Mouse (Mus musculus) embryonic facial prominence, embryonic 13.5 days (tissue): ENCODE measurements around the gene Ccdc89. TPM values are rescaled to one million over a fixed set of nuclear protein-coding genes. Genes with fewer than 3 reads are reported as not detected.

ENCODE experiments used
- ATAC-seq: fragments of 200-750 bp; cut with Nextera tagmentation; 2 replicates; pipeline ENCODE4 v1.8.0; 2017; ENCODE audit warnings: low read depth; ENCODE audit not compliant: insufficient number of reproducible peaks, insufficient read depth, low FRiP score, low TSS enrichment
- H3K27ac ChIP-seq: fragments of 300-500 bp; sonication (generic); 2 replicates; pipeline ENCODE4 v1.5.1; 2015; ENCODE audit warnings: moderate library complexity, mild to moderate bottlenecking, inconsistent platforms
- H3K27me3 ChIP-seq: fragments of 300-500 bp; sonication (generic); 2 replicates; pipeline ENCODE4 v1.6.1; 2015; ENCODE audit warnings: mild to moderate bottlenecking, inconsistent platforms
- H3K36me3 ChIP-seq: fragments of 300-500 bp; sonication (generic); 2 replicates; pipeline ENCODE4 v1.6.1; 2015; ENCODE audit warnings: mild to moderate bottlenecking, inconsistent platforms
- H3K4me1 ChIP-seq: fragments of 300-500 bp; sonication (generic); 2 replicates; pipeline ENCODE4 v1.6.1; 2015; ENCODE audit warnings: inconsistent platforms
- H3K4me2 ChIP-seq: fragments of 300-500 bp; sonication (generic); 2 replicates; pipeline ENCODE4 v1.6.1; 2015; ENCODE audit warnings: moderate library complexity, mild to moderate bottlenecking, inconsistent platforms
- H3K4me3 ChIP-seq: fragments of 300-500 bp; sonication (generic); 2 replicates; pipeline ENCODE4 v1.5.1; 2015; ENCODE audit warnings: mild to moderate bottlenecking, inconsistent platforms
- H3K9ac ChIP-seq: fragments of 300-500 bp; sonication (generic); 2 replicates; pipeline ENCODE4 v1.6.1; 2015; ENCODE audit warnings: mild to moderate bottlenecking, inconsistent platforms
- H3K9me3 ChIP-seq: fragments of 300-500 bp; sonication (generic); 2 replicates; pipeline ENCODE4 v1.6.1; 2016; ENCODE audit warnings: inconsistent platforms
- WGBS: fragments of 180-500 bp; shearing (Covaris S2); methylation state at CpG from one replicate; pipeline ENCODE4 v1.1.7; 2015; ENCODE audit warnings: mixed read lengths; 5-methylcytosine and 5-hydroxymethylcytosine counted together
- polyA plus RNA-seq: library from polyadenylated mRNA; unstranded; fragments of >200 nt; fragmentation: Nextera tagmentation; extraction: Ambion mirVana; gene quantifications from 2 replicates; pipeline ENCODE4 v1.2.1, GENCODE M21; 2015

Gene Ccdc89
- polyA plus RNA-seq, 1 experiment from 2014 or later = 2.5 TPM

GRCm38 (mm10) chr7:90442518-90443080, 16.2 kb downstream of the Ccdc89 start, which contains the start of gene Crebzf:
Crebzf (plus strand) TSS chr7:90442729.
- Histone ChIP-seq H3K4me1 (peaks cover 5% of the 10 kb centered on the region; the same call in 1 of the 2 replicates), H3K27ac (peak within 1 kb of the TSS; percentile 98), H3K9ac (peak within 1 kb of the TSS; percentile 100), H3K4me3 (peak within 1 kb of the TSS; percentile 99), H3K27me3 (no peaks in the 10 kb centered on the region), H3K9me3 (no peaks in the 10 kb centered on the region), H3K4me2 (peak within 1 kb of the TSS; percentile 96), H3K36me3 (0 out of 2 replicates have a peak, but pooled peaks cover 2% of the 10 kb centered on the region)
- ATAC-seq = peak; percentile 97
- WGBS = under 1% methylated on average over 43 of the region's 54 CpGs

GRCm38 (mm10) chr7:90443101-90444091, 17.0 kb downstream of the Ccdc89 start:
- H3K4me1 ChIP-seq = peaks cover 5% of the 10 kb centered on the region; the same call in 1 of the 2 replicates
- H3K4me3 ChIP-seq = peak overlapping the region; percentile 99
- peak overlapping the region; percentile 100 for H3K9ac ChIP-seq
- under 1% methylated on average over 110 of the region's 123 CpGs for WGBS
- H3K27ac ChIP-seq = peak overlapping the region; percentile 98
- peak overlapping the region; percentile 96 for H3K4me2 ChIP-seq
- 0 out of 2 replicates have a peak, but pooled peaks cover 3% of the 10 kb centered on the region for H3K36me3 ChIP-seq
- H3K9me3 ChIP-seq = no peaks in the 10 kb centered on the region
- H3K27me3 ChIP-seq = no peaks in the 10 kb centered on the region
- peak; percentile 67 for ATAC-seq

DNA sequence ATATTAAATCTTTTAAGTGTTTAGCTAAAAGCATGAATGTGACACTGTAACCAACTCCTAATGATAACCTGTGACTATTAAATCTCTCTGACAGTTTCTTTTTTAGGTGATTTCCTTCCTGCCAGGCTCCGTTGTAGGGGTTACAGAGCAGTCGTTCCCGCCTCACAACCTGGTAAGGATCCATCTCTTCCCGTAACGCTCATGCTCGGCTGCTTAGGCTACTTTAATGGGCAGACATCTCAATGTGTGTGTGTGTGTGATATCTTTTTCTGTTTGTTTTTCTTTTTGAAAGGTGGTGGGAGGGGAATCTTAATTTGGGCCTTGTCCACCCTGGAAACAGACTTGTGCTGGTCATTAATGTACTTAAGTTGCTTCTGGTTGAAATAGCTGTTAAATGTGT, 17.8 kb downstream of the Ccdc89 start:
- Histone ChIP-seq H3K36me3 (peaks cover 5% of the 10 kb centered on the region; the same call in 1 of the 2 replicates), H3K27me3 (no peaks in the 10 kb centered on the region), H3K9ac (peak overlapping the region; percentile 100), H3K4me3 (peak overlapping the region; percentile 99), H3K4me2 (peak overlapping the region; percentile 96), H3K4me1 (peaks cover 5% of the 10 kb centered on the region; the same call in 1 of the 2 replicates), H3K9me3 (no peaks in the 10 kb centered on the region), H3K27ac (no peak overlapping the region)
- 0% methylated on average over 6 of the region's 6 CpGs for WGBS
- ATAC-seq = no peak

- H3K27ac ChIP-seq = peak overlapping the region; percentile 95
- H3K4me3 ChIP-seq = peak overlapping the region; percentile 80
- H3K4me1 ChIP-seq = peaks cover 12% of the 10 kb centered on the region
- no peak for ATAC-seq
- no peaks in the 10 kb centered on the region for H3K27me3 ChIP-seq
- H3K4me2 ChIP-seq = peak overlapping the region; percentile 64
- peaks cover 23% of the 10 kb centered on the region for H3K36me3 ChIP-seq
- WGBS = 32% methylated on average over 7 of the region's 7 CpGs
- no peaks in the 10 kb centered on the region for H3K9me3 ChIP-seq
- peak overlapping the region; percentile 83 for H3K9ac ChIP-seq
Observed at GRCm38 (mm10) chr7:90456149-90456844, 29.9 kb downstream of the Ccdc89 start.

GRCm38 (mm10) chr7:90456845-90457468, 30.6 kb downstream of the Ccdc89 start, which contains the start of gene Tmem126a:
Tmem126a (minus strand) TSS chr7:90457229.
- peak within 1 kb of the TSS; percentile 64 for H3K4me2 ChIP-seq
- peak within 1 kb of the TSS; percentile 83 for H3K9ac ChIP-seq
- peak within 1 kb of the TSS; percentile 95 for H3K27ac ChIP-seq
- under 1% methylated on average over 41 of the region's 41 CpGs for WGBS
- H3K4me3 ChIP-seq = peak within 1 kb of the TSS; percentile 80
- peak; percentile 95 for ATAC-seq
- H3K4me1 ChIP-seq = peaks cover 12% of the 10 kb centered on the region
- H3K9me3 ChIP-seq = no peaks in the 10 kb centered on the region
- no peaks in the 10 kb centered on the region for H3K27me3 ChIP-seq
- H3K36me3 ChIP-seq = peaks cover 16% of the 10 kb centered on the region

- Histone ChIP-seq H3K4me2 (peak overlapping the region; percentile 64), H3K27me3 (no peaks in the 10 kb centered on the region), H3K9me3 (no peaks in the 10 kb centered on the region), H3K4me1 (peaks cover 12% of the 10 kb centered on the region), H3K9ac (peak overlapping the region; percentile 83), H3K36me3 (peaks cover 16% of the 10 kb centered on the region), H3K27ac (peak overlapping the region; percentile 95), H3K4me3 (peak overlapping the region; percentile 80)
- peak; percentile 45; the same call in 1 of the 2 replicates for ATAC-seq
- WGBS = 5% methylated on average over 10 of the region's 10 CpGs
Observed at GRCm38 (mm10) chr7:90457517-90457916, 31.1 kb downstream of the Ccdc89 start.

- Histone ChIP-seq H3K4me1 (peaks cover 12% of the 10 kb centered on the region), H3K4me2 (no peak overlapping the region), H3K27me3 (no peaks in the 10 kb centered on the region), H3K9ac (no peak overlapping the region), H3K4me3 (no peak overlapping the region), H3K36me3 (no peaks in the 10 kb centered on the region), H3K9me3 (no peaks in the 10 kb centered on the region), H3K27ac (no peak overlapping the region)
- no peak for ATAC-seq
- 57% methylated on average over 10 of the region's 10 CpGs for WGBS
Observed at GRCm38 (mm10) chr7:90460330-90460729, 34.0 kb downstream of the Ccdc89 start.

GRCm38 (mm10) chr7:90460930-90461329, 34.6 kb downstream of the Ccdc89 start:
- H3K27me3 ChIP-seq = no peaks in the 10 kb centered on the region
- 15% methylated on average over 14 of the region's 14 CpGs for whole genome bisulfite sequencing
- no peak overlapping the region for H3K4me3 ChIP-seq
- H3K9me3 ChIP-seq = no peaks in the 10 kb centered on the region
- H3K4me2 ChIP-seq = peak overlapping the region; percentile 31
- no peak for ATAC-seq
- H3K4me1 ChIP-seq = peaks cover 8% of the 10 kb centered on the region
- H3K36me3 ChIP-seq = no peaks in the 10 kb centered on the region
- no peak overlapping the region for H3K27ac ChIP-seq
- H3K9ac ChIP-seq = no peak overlapping the region

DNA sequence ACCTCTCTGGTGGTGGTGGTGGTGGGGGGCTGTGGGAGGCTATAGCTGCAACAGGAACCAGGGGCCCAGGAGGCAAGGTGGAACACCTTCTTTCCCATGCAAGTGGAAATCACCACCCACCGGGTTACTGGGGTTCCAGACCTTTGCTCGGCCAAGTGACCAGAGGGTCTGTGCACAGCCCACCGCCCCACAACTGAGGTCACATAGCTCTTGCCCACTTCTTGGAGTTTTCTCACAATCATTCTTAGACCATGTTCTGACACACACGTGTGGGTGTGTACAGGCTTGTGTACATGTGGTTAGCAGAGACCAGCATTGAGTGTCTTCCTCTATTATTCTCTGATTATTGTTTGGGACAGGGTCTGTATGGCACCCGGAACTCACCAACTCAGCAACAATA, 35.1 kb downstream of the Ccdc89 start:
- no peaks in the 10 kb centered on the region for H3K36me3 ChIP-seq
- no peak overlapping the region for H3K9ac ChIP-seq
- WGBS = 91% methylated on average over 5 of the region's 5 CpGs
- H3K27me3 ChIP-seq = no peaks in the 10 kb centered on the region
- H3K9me3 ChIP-seq = no peaks in the 10 kb centered on the region
- peaks cover 3% of the 10 kb centered on the region for H3K4me1 ChIP-seq
- no peak overlapping the region for H3K27ac ChIP-seq
- no peak for ATAC-seq
- H3K4me2 ChIP-seq = no peak overlapping the region; the same call in 1 of the 2 replicates
- no peak overlapping the region for H3K4me3 ChIP-seq

GRCm38 (mm10) chr7:90473511-90473910, 47.1 kb downstream of the Ccdc89 start:
- Histone ChIP-seq H3K36me3 (peaks cover 10% of the 10 kb centered on the region), H3K4me2 (no peak overlapping the region), H3K27ac (no peak overlapping the region), H3K9me3 (no peaks in the 10 kb centered on the region), H3K4me1 (peaks cover 12% of the 10 kb centered on the region), H3K27me3 (peaks cover 4% of the 10 kb centered on the region; the same call in 1 of the 2 replicates), H3K4me3 (no peak overlapping the region), H3K9ac (no peak overlapping the region)
- whole genome bisulfite sequencing = 72% methylated on average over 2 of the region's 2 CpGs
- no peak for ATAC-seq
